Mouse (Mus musculus): Measurements from ENCODE around the gene Dpagt1. TPM values are rescaled to one million over a fixed set of nuclear protein-coding genes. Genes with fewer than 3 reads are reported as not detected.
"Not testable (repeated sequence)": the region's sequence is repeated elsewhere in the genome, so short reads cannot be mapped to it uniquely, and the experiment has no call there.

Gene Dpagt1
- polyA plus RNA-seq (2016; fragmentation: Nextera tagmentation; extraction: Ambion mirVana): 37.2 and 39.1 TPM in 2 replicates

- Histone ChIP-seq H3K9ac (peak within 1 kb of the TSS; percentile 91), H3K27me3 (no peaks in the 10 kb centered on the region), H3K9me3 (no peaks in the 10 kb centered on the region), H3K4me3 (peak within 1 kb of the TSS; percentile 73), H3K4me1 (peaks cover 13% of the 10 kb centered on the region), H3K36me3 (peaks cover 19% of the 10 kb centered on the region), H3K27ac (peak within 1 kb of the TSS; percentile 90), H3K4me2 (replicated peaks) (peak within 1 kb of the TSS; percentile 62)
- WGBS: 5% methylated on average over 12 of the region's 12 CpGs
- 0 out of 2 replicates have a peak, but pooled peaks have one; percentile 37 for ATAC-seq (ENCODE audit: insufficient number of reproducible peaks, insufficient read depth, low FRiP score, low TSS enrichment)
These were observed at the start of gene Dpagt1 for GRCm38 (mm10) chr9:44325768-44326370. TSS of gene Dpagt1 (plus strand) at chr9:44326019.

- ATAC-seq (ENCODE audit: insufficient number of reproducible peaks, insufficient read depth, low FRiP score, low TSS enrichment): no peak
- Histone ChIP-seq H3K9me3 (no peaks in the 10 kb centered on the region), H3K4me2 (replicated peaks) (no peak overlapping the region), H3K9ac (no peak overlapping the region), H3K27ac (no peak overlapping the region), H3K36me3 (0 out of 2 replicates have a peak, but pooled peaks cover 4% of the 10 kb centered on the region), H3K4me1 (peaks cover 9% of the 10 kb centered on the region; the same call in 1 of the 2 replicates), H3K4me3 (no peak overlapping the region), H3K27me3 (peaks cover 26% of the 10 kb centered on the region)
- 60% methylated on average over 5 of the region's 5 CpGs for WGBS
These were observed 42.6 kb upstream of the Dpagt1 start for GRCm38 (mm10) chr9:44283183-44283582.

- no peak overlapping the region for H3K27ac ChIP-seq
- peaks cover 39% of the 10 kb centered on the region for H3K27me3 ChIP-seq
- WGBS: 10% methylated on average over 6 of the region's 6 CpGs
- H3K4me2 ChIP-seq (replicated peaks): peak overlapping the region; percentile 92
- no peaks in the 10 kb centered on the region for H3K9me3 ChIP-seq
- peaks cover 17% of the 10 kb centered on the region for H3K4me1 ChIP-seq
- peak overlapping the region; percentile 74; the same call in 1 of the 2 replicates for H3K4me3 ChIP-seq
- H3K9ac ChIP-seq: no peak overlapping the region; the same call in 1 of the 2 replicates
- H3K36me3 ChIP-seq: peaks cover 11% of the 10 kb centered on the region
- no peak for ATAC-seq (ENCODE audit: insufficient number of reproducible peaks, insufficient read depth, low FRiP score, low TSS enrichment)
These were observed 39.5 kb upstream of the Dpagt1 start for GRCm38 (mm10) chr9:44286256-44286850.

GRCm38 (mm10) chr9:44287003-44287400 is 38.8 kb upstream of the Dpagt1 start:
- Histone ChIP-seq H3K4me1 (peaks cover 17% of the 10 kb centered on the region), H3K9me3 (no peaks in the 10 kb centered on the region), H3K4me3 (peak overlapping the region; percentile 74), H3K9ac (peak overlapping the region; percentile 76), H3K4me2 (replicated peaks) (peak overlapping the region; percentile 92), H3K27ac (no peak overlapping the region), H3K36me3 (peaks cover 16% of the 10 kb centered on the region), H3K27me3 (peaks cover 39% of the 10 kb centered on the region)
- ATAC-seq (ENCODE audit: insufficient number of reproducible peaks, insufficient read depth, low FRiP score, low TSS enrichment): peak; percentile 37; the same call in 1 of the 2 replicates
- 6% methylated on average over 11 of the region's 11 CpGs for WGBS

GRCm38 (mm10) chr9:44287401-44288075 is 38.3 kb upstream of the Dpagt1 start:
- H3K9ac ChIP-seq: peak overlapping the region; percentile 76
- 0 out of 2 replicates have a peak, but pooled peaks have one; percentile 55 for ATAC-seq (ENCODE audit: insufficient number of reproducible peaks, insufficient read depth, low FRiP score, low TSS enrichment)
- WGBS: 2% methylated on average over 47 of the region's 47 CpGs
- peak overlapping the region; percentile 92 for H3K4me2 ChIP-seq (replicated peaks)
- H3K4me1 ChIP-seq: peaks cover 17% of the 10 kb centered on the region
- peaks cover 20% of the 10 kb centered on the region for H3K36me3 ChIP-seq
- no peak overlapping the region for H3K27ac ChIP-seq
- H3K27me3 ChIP-seq: peaks cover 39% of the 10 kb centered on the region
- H3K4me3 ChIP-seq: peak overlapping the region; percentile 74
- H3K9me3 ChIP-seq: no peaks in the 10 kb centered on the region

- H3K9ac ChIP-seq: peak within 1 kb of the TSS; percentile 76
- peaks cover 39% of the 10 kb centered on the region for H3K27me3 ChIP-seq
- H3K4me2 ChIP-seq (replicated peaks): peak within 1 kb of the TSS; percentile 92
- no peak within 1 kb of the TSS for H3K27ac ChIP-seq
- H3K4me3 ChIP-seq: peak within 1 kb of the TSS; percentile 74
- H3K36me3 ChIP-seq: peaks cover 28% of the 10 kb centered on the region
- 3% methylated on average over 38 of the region's 38 CpGs for WGBS
- 0 out of 2 replicates have a peak, but pooled peaks have one; percentile 57 for ATAC-seq (ENCODE audit: insufficient number of reproducible peaks, insufficient read depth, low FRiP score, low TSS enrichment)
- H3K4me1 ChIP-seq: peaks cover 17% of the 10 kb centered on the region
- H3K9me3 ChIP-seq: no peaks in the 10 kb centered on the region
These were observed 37.5 kb upstream of the Dpagt1 start, which contains the start of gene Abcg4 for GRCm38 (mm10) chr9:44288076-44288958. TSS of gene Abcg4 (minus strand) at chr9:44288615.

GRCm38 (mm10) chr9:44288959-44289291 is 36.9 kb upstream of the Dpagt1 start:
- no peak overlapping the region for H3K9ac ChIP-seq
- WGBS: 8% methylated on average over 11 of the region's 11 CpGs
- H3K27ac ChIP-seq: no peak overlapping the region
- H3K9me3 ChIP-seq: no peaks in the 10 kb centered on the region
- peaks cover 31% of the 10 kb centered on the region for H3K36me3 ChIP-seq
- peaks cover 17% of the 10 kb centered on the region for H3K4me1 ChIP-seq
- ATAC-seq (ENCODE audit: insufficient number of reproducible peaks, insufficient read depth, low FRiP score, low TSS enrichment): no peak
- H3K4me2 ChIP-seq (replicated peaks): peak overlapping the region; percentile 92
- H3K4me3 ChIP-seq: 0 out of 2 replicates have a peak overlapping the region, but pooled peaks have one; percentile 74
- H3K27me3 ChIP-seq: peaks cover 39% of the 10 kb centered on the region

- no peak for ATAC-seq (ENCODE audit: insufficient number of reproducible peaks, insufficient read depth, low FRiP score, low TSS enrichment)
- H3K4me1 ChIP-seq: peaks cover 10% of the 10 kb centered on the region; the same call in 1 of the 2 replicates
- H3K27ac ChIP-seq: no peak overlapping the region
- 68% methylated on average over 3 of the region's 3 CpGs for WGBS
- no peaks in the 10 kb centered on the region for H3K9me3 ChIP-seq
- peaks cover 20% of the 10 kb centered on the region for H3K27me3 ChIP-seq
- H3K4me3 ChIP-seq: no peak overlapping the region
- H3K36me3 ChIP-seq: peaks cover 53% of the 10 kb centered on the region
- no peak overlapping the region for H3K9ac ChIP-seq
- H3K4me2 ChIP-seq (replicated peaks): no peak overlapping the region
These were observed 33.3 kb upstream of the Dpagt1 start for GRCm38 (mm10) chr9:44292490-44292889.

GRCm38 (mm10) chr9:44300001-44300400 is 25.8 kb upstream of the Dpagt1 start:
- not testable (repeated sequence) for H3K9me3 ChIP-seq; ATAC-seq (ENCODE audit: insufficient number of reproducible peaks, insufficient read depth, low FRiP score, low TSS enrichment); H3K9ac ChIP-seq; H3K4me2 ChIP-seq (replicated peaks); H3K27ac ChIP-seq; H3K27me3 ChIP-seq; H3K4me3 ChIP-seq
- WGBS: 92% methylated on average over 3 of the region's 3 CpGs
- H3K36me3 ChIP-seq: peaks cover 65% of the 10 kb centered on the region
- peaks cover 12% of the 10 kb centered on the region for H3K4me1 ChIP-seq

- H3K4me1 ChIP-seq: peaks cover 12% of the 10 kb centered on the region
- peak within 1 kb of the TSS; percentile 86 for H3K9ac ChIP-seq
- no peaks in the 10 kb centered on the region for H3K9me3 ChIP-seq
- under 1% methylated on average over 54 of the region's 54 CpGs for WGBS
- peak within 1 kb of the TSS; percentile 66 for H3K4me2 ChIP-seq (replicated peaks)
- H3K27me3 ChIP-seq: no peaks in the 10 kb centered on the region
- peak; percentile 99 for ATAC-seq (ENCODE audit: insufficient number of reproducible peaks, insufficient read depth, low FRiP score, low TSS enrichment)
- peak within 1 kb of the TSS; percentile 74 for H3K27ac ChIP-seq
- H3K36me3 ChIP-seq: peaks cover 20% of the 10 kb centered on the region
- peak within 1 kb of the TSS; percentile 92 for H3K4me3 ChIP-seq
These were observed 20.2 kb upstream of the Dpagt1 start, which contains the start of gene Hinfp for GRCm38 (mm10) chr9:44305466-44306079. TSS of gene Hinfp (minus strand) at chr9:44305671.

All from embryonic facial prominence, embryonic 12.5 days (tissue).